Mouse (Mus musculus): ENCODE measurements around the gene Pogk.

Gene Pogk

DNA sequence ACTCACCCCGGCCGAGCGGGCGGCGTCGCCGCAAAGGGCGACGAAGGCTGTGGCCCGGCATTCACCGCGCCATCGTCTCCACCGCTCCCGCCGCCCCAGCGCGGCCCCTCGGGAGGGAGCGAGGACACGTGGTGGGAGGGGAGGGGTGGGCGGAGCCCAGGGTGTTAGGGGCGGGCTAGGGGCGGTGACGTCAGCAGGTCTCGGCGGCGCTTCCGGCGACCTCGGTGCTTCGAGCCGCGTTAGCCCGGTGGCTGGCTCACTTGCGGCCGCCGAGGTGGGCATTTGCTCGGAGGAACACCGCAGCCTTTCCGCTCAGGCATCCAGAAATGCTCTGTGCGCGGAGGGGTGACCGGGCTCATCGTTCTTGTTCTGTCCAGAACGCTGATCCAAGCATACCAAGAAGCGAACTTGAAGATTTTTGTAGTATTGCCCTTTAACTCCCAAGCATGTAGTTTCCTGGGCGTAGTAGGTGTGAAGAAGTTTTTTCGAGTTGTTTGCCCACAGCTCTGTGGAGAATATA lies at the start of gene Pogk:
TSS of gene Pogk (minus strand) at position 163 of the 520 bp plus-strand sequence.
- peak; percentile 63 for DNase-seq (ENCODE audit: low spot score)

DNA sequence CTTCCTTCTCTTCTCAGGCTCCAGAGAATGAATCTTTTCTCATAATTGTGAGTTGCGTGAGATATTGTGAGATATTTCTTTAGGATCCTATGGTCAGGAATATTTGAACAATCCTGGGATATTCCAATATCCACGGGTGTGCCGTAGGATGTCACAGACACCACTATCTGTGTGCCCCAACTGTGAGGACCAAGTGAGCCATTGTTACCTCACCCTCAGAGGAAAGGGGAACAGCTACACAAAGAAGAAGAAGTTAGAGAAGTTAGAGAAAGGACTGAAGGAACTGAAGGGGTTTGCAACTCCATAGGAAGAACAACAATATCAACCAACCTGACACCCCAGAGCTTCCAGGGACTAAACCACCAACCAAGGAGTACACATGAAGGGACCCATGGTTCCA lies 32.3 kb upstream of the Pogk start:
- no peak for DNase-seq (ENCODE audit: low spot score)

DNA sequence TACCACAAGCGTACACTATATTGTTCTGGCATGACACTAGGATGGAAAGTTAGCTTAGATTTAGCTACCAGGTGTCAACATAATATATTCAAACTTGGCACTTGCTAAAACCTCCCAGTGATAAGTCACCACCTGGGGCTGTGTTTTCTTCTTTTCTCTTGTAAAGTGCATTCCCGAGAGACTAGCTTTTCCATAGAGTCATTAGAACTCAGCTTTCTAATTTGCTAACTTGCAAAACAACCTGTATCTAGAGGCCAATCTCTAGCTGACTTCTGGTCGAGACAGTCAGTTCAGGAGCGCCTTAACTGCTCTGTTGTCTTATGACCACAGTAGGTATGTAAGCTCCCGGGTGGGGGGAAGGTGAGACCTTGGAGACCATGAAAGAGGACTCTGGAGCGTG lies 29.8 kb upstream of the Pogk start:
- no peak for DNase-seq (ENCODE audit: low spot score)

GRCm38 (mm10) chr1:166429809-166430431 lies 20.3 kb upstream of the Pogk start:
- DNase-seq (ENCODE audit: low spot score): peak; percentile 43

- peak; percentile 55 for DNase-seq (ENCODE audit: low spot score)
Observed at GRCm38 (mm10) chr1:166429053-166429452, 19.4 kb upstream of the Pogk start.

DNA sequence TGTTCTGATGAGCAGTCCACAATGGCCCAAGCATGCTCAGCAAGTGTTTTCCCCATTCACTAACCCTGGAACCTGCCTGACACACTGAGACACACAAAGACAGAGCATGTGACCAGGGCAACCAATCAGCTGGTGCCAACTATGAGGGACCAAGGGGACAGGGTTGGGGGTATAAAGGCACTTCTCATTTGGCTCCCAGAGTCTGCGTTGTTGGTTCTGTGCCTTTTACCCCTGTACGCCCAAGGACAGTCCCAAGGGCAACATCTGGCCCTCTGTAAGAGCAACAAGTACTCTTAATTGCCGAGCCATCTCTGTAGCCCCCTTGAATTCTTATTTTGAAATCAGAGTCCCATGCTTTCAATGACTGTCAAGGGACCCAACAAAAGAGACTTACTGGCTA lies 2.6 kb upstream of the Pogk start:
- DNase-seq (ENCODE audit: low spot score): no peak

GRCm38 (mm10) chr1:166411541-166411940 lies 1.9 kb upstream of the Pogk start:
- DNase-seq (ENCODE audit: low spot score): no peak

- DNase-seq (ENCODE audit: low spot score): no peak
Observed at GRCm38 (mm10) chr1:166409177-166409700, 424 bp downstream of the Pogk start.

DNA sequence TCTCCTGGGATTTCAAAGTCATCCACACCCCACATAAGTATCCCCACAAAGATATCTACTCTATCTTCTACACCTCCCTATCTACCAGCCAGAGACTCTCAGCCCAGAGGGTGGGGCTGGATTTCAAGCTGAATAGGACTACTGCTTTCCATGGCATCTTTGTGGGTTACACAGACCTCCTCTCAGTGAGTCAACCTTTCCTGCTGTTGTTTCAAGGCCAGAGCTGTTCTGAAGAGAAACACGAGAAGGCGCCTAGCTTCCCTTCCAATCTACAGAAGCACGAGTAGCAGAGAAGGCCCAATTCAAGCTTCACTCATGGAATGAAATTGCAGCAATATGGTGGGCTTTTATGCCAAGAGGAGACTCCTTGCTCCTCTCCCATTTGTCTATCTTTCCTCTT lies 5.8 kb downstream of the Pogk start:
- no peak for DNase-seq (ENCODE audit: low spot score)

- DNase-seq (ENCODE audit: low spot score): peak; percentile 51
Observed at GRCm38 (mm10) chr1:166402003-166402402, 7.7 kb downstream of the Pogk start.

- DNase-seq (ENCODE audit: low spot score): no peak
Observed at GRCm38 (mm10) chr1:166401455-166401854, 8.2 kb downstream of the Pogk start.

- no peak for DNase-seq (ENCODE audit: low spot score)
Observed at GRCm38 (mm10) chr1:166396381-166396780, 13.3 kb downstream of the Pogk start.

DNA sequence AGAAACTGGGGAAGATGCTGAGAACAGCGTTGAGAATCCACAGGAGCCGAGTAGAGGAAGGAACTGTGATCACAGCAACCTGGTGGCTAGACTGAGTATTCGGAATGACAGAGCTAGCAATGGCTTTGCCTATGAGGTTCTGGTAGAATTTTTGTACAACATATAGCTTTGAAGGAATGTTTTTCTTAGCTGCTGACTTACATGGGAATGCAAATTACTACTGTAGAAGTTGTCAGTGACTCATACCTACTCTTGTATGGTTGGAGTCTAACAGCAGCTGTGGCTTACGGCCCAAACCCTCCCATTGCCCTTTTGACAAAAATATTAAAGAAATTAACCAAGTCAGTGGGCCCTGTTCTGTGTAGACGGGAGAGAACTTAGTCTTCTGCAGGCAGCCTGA lies 14.0 kb downstream of the Pogk start:
- no peak for DNase-seq (ENCODE audit: low spot score)

GRCm38 (mm10) chr1:166394770-166395169 lies 14.9 kb downstream of the Pogk start:
- no peak for DNase-seq (ENCODE audit: low spot score)

DNA sequence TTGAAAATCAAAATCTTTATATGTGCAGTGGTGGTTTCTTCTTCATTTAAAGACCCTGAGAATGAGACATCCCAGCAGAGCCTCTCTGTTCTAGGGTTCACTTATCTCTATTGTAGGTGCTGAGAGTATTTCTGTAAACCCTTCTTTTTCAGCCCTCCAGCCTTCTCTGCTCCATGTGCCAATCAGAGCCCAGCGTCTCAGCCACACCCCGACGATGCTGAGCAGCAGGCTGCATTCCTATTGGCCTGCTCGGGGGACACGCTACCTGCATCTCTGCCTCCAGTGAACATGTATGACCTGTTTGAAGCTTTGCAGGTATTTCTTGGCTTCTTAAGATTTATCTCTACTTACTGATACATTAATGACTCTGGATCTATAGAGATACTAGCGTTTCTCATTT lies 18.0 kb downstream of the Pogk start:
- DNase-seq (ENCODE audit: low spot score): no peak

- DNase-seq (ENCODE audit: low spot score): no peak
Observed at GRCm38 (mm10) chr1:166389406-166390125, 20.1 kb downstream of the Pogk start.

DNA sequence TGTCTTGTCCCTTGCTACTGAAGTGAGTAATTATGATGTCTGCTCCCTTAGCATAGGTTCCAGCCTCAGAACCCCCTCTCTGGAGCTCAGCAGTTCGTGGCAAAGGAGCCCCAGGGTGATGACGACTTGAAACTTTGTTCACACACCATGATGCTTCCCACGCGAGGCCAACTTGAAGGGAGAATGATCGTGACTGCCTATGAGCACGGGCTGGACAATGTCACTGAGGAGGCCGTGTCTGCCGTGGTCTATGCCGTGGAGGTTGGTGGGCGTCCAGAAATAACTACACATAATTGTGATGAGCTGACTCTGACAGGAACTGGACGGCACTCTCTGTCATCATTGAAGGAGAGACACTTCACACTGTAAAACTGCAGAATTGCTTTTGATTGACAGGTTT lies 21.2 kb downstream of the Pogk start:
- no peak for DNase-seq (ENCODE audit: low spot score)

DNA sequence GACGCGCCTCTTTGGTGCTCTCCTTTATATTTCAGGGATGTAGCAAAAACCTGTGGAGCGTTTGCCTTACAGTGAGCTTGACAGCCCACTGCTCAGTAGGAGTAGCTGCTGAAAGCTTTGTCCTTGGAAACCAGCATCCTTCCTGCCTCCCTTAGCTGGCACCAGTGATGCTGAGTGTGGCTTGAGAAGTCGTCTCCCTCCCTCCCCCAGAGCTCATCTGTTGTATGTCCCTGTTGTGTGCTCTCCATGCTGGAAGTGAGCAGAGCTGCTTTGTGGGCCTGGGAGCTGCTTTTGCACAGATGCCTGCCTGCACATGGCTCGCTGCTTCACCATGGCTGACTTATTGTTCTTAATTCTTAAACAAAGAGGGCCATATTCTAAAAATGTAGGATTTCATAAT lies 24.2 kb downstream of the Pogk start:
- peak; percentile 47 for DNase-seq (ENCODE audit: low spot score)

DNA sequence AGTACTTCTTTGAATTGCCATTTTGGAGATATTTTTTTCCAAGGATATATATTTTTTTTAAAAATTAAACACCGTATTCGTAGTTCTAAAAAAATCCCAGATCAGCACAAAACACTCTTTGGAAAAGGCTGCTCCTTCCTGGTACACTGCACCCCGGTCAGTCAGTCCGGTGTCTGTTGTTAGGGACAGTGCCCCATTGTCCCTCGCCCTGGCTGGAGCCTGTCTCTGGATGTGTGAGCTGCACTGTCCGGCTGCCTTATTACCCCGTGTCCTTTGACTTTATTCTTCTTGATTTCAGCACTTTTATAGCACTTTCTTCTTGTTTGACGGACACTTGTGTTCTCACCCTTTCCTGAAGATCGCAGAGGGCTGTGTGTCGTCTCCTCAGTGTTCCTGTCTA lies 25.0 kb downstream of the Pogk start:
- DNase-seq (ENCODE audit: low spot score): no peak

- no peak for DNase-seq (ENCODE audit: low spot score)
Observed at GRCm38 (mm10) chr1:166382626-166383025, 27.0 kb downstream of the Pogk start.

GRCm38 (mm10) chr1:166381821-166382220 lies 27.8 kb downstream of the Pogk start:
- DNase-seq (ENCODE audit: low spot score): no peak

DNA sequence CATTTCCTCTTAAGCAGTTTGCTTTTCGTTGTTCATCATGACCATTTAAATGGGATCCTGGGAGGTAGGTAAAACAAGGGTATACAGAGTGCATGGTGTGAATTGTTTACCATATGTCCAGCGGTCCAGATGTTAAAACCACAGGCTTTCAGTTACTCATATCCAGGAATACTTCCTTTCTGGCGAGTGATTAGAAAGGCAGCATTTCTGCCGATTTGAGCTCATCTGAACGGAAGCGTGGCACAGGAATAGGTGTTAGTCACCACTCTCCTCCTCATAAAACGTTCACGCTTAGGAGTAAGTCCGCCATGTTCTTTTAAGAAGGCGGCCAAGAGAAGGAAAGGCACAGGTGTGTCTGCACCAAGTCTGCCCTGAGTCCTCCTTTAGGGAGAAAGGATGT lies 28.3 kb downstream of the Pogk start:
- DNase-seq (ENCODE audit: low spot score): no peak

DNA sequence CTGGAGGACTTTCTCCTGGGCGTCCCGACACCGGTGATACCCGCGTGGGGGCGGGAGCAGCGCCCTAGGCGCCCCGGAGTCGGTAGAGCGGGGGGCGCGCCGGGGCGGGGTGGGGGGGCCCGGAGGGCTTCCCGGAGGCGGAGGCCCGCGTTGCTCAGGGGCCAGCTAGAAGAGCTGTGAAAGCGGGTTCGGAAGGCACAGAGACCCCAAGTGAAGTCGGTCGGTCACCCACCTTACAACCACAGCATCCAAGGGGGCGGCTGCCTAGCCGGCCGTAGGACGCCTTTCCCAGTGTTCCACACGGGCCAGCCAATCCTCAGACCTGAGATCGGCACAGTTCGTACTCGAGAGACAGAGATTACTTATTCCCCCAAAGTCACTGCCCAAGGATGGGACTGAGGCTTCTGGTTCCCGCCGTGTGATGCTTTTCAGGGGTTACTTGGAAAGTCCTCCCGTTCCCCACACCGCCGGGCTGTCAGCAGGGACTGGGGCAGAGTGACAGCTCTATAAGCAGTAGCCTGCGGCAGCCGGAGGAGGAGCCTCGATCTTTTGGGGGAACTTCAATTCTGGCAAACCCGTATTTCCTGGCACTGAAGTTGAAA lies 29.9 kb downstream of the Pogk start:
- DNase-seq (ENCODE audit: low spot score): peak; percentile 64

Measured in layer of hippocampus, adult 11-12 months (tissue).